Mouse (Mus musculus): Measurements from ENCODE around the gene Gm20518. TPM values are rescaled to one million over a fixed set of nuclear protein-coding genes. Genes with fewer than 3 reads are reported as not detected.

Gene Gm20518
- polyA plus RNA-seq, 1 experiment = 2.6 TPM

GRCm38 (mm10) chr16:17882196-17882595 lies 9.3 kb downstream of the Gm20518 start:
- TF ChIP-seq POLR2A (IDR thresholded peaks at IDR 0.05; ENCODE audit: extremely low read depth, insufficient read depth, low read length) (no peak), CTCF (IDR thresholded peaks at IDR 0.05; ENCODE audit: extremely low read depth, insufficient read depth, low read length) (no peak)
- Histone ChIP-seq H3K27ac (ENCODE audit: insufficient read depth, low read length) (no peak overlapping the region), H3K4me1 (ENCODE audit: control insufficient read depth, insufficient read depth, low read length) (peaks cover 9% of the 10 kb centered on the region), H3K4me3 (ENCODE audit: insufficient read depth, low read length) (no peak overlapping the region)

GRCm38 (mm10) chr16:17879571-17879970 lies 11.9 kb downstream of the Gm20518 start:
- Histone ChIP-seq H3K4me3 (ENCODE audit: insufficient read depth, low read length) (no peak overlapping the region), H3K4me1 (ENCODE audit: control insufficient read depth, insufficient read depth, low read length) (peaks cover 9% of the 10 kb centered on the region), H3K27ac (ENCODE audit: insufficient read depth, low read length) (no peak overlapping the region)
- TF ChIP-seq CTCF (IDR thresholded peaks at IDR 0.05; ENCODE audit: extremely low read depth, insufficient read depth, low read length) (no peak), POLR2A (IDR thresholded peaks at IDR 0.05; ENCODE audit: extremely low read depth, insufficient read depth, low read length) (no peak)

GRCm38 (mm10) chr16:17876096-17876495 lies 15.4 kb downstream of the Gm20518 start:
- no peak overlapping the region for H3K4me3 ChIP-seq (ENCODE audit: insufficient read depth, low read length)
- no peak for TF ChIP-seq CTCF (IDR thresholded peaks at IDR 0.05; ENCODE audit: extremely low read depth, insufficient read depth, low read length)
- no peak for TF ChIP-seq POLR2A (IDR thresholded peaks at IDR 0.05; ENCODE audit: extremely low read depth, insufficient read depth, low read length)
- H3K4me1 ChIP-seq (ENCODE audit: control insufficient read depth, insufficient read depth, low read length) = peaks cover 6% of the 10 kb centered on the region

DNA sequence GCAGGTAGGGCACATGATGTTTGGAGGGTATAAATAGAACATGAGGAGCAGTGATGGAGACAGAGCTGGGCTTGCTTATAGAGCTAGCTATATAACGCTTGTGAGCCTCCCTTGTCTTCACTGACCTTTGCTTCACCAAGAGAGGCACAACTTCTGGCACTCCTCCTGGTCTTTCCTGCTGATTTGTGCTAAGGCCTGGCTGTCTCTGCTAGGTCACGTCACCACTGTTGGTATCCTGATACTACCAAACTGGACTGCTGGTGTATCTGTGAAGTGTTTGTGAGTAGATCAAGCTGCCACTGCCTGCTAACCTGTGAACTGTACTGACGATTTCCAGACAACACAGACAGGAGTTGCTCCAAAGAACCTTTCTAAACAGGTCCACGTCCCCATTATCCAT lies 16.3 kb downstream of the Gm20518 start:
- peaks cover 6% of the 10 kb centered on the region for H3K4me1 ChIP-seq (ENCODE audit: control insufficient read depth, insufficient read depth, low read length)
- TF ChIP-seq CTCF (IDR thresholded peaks at IDR 0.05; ENCODE audit: extremely low read depth, insufficient read depth, low read length) (no peak), POLR2A (IDR thresholded peaks at IDR 0.05; ENCODE audit: extremely low read depth, insufficient read depth, low read length) (no peak)
- H3K4me3 ChIP-seq (ENCODE audit: insufficient read depth, low read length) = no peak overlapping the region
- H3K27ac ChIP-seq (ENCODE audit: insufficient read depth, low read length) = no peak overlapping the region

More at GRCm38 (mm10) chr16:17876096-17876495, 15.4 kb downstream of the Gm20518 start:
- H3K27ac ChIP-seq (ENCODE audit: insufficient read depth, low read length) = no peak overlapping the region

- TF ChIP-seq CTCF (IDR thresholded peaks at IDR 0.05; ENCODE audit: extremely low read depth, insufficient read depth, low read length) = no peak
- no peak for TF ChIP-seq POLR2A (IDR thresholded peaks at IDR 0.05; ENCODE audit: extremely low read depth, insufficient read depth, low read length)
- Histone ChIP-seq H3K4me3 (ENCODE audit: insufficient read depth, low read length) (no peak overlapping the region), H3K27ac (ENCODE audit: insufficient read depth, low read length) (no peak overlapping the region), H3K4me1 (ENCODE audit: control insufficient read depth, insufficient read depth, low read length) (0 out of 2 replicates have a peak, but pooled peaks cover 2% of the 10 kb centered on the region)
Observed at GRCm38 (mm10) chr16:17872995-17873394, 18.5 kb downstream of the Gm20518 start.

- H3K27ac ChIP-seq (ENCODE audit: insufficient read depth, low read length) = no peak overlapping the region
- no peak overlapping the region for H3K4me3 ChIP-seq (ENCODE audit: insufficient read depth, low read length)
- no peak for TF ChIP-seq POLR2A (IDR thresholded peaks at IDR 0.05; ENCODE audit: extremely low read depth, insufficient read depth, low read length)
- no peak for TF ChIP-seq CTCF (IDR thresholded peaks at IDR 0.05; ENCODE audit: extremely low read depth, insufficient read depth, low read length)
- 0 out of 2 replicates have a peak, but pooled peaks cover 2% of the 10 kb centered on the region for H3K4me1 ChIP-seq (ENCODE audit: control insufficient read depth, insufficient read depth, low read length)
Observed at GRCm38 (mm10) chr16:17871248-17871647, 20.2 kb downstream of the Gm20518 start.

GRCm38 (mm10) chr16:17865770-17866169 lies 25.7 kb downstream of the Gm20518 start:
- TF ChIP-seq POLR2A (IDR thresholded peaks at IDR 0.05; ENCODE audit: extremely low read depth, insufficient read depth, low read length) (no peak), CTCF (IDR thresholded peaks at IDR 0.05; ENCODE audit: extremely low read depth, insufficient read depth, low read length) (no peak)
- Histone ChIP-seq H3K27ac (ENCODE audit: insufficient read depth, low read length) (no peak overlapping the region), H3K4me3 (ENCODE audit: insufficient read depth, low read length) (no peak overlapping the region), H3K4me1 (ENCODE audit: control insufficient read depth, insufficient read depth, low read length) (peaks cover 2% of the 10 kb centered on the region; the same call in 1 of the 2 replicates)

- TF ChIP-seq POLR2A (IDR thresholded peaks at IDR 0.05; ENCODE audit: extremely low read depth, insufficient read depth, low read length) (no peak), CTCF (IDR thresholded peaks at IDR 0.05; ENCODE audit: extremely low read depth, insufficient read depth, low read length) (no peak)
- no peak overlapping the region for H3K4me3 ChIP-seq (ENCODE audit: insufficient read depth, low read length)
- peaks cover 2% of the 10 kb centered on the region; the same call in 1 of the 2 replicates for H3K4me1 ChIP-seq (ENCODE audit: control insufficient read depth, insufficient read depth, low read length)
- no peak overlapping the region for H3K27ac ChIP-seq (ENCODE audit: insufficient read depth, low read length)
Observed at GRCm38 (mm10) chr16:17865293-17865692, 26.2 kb downstream of the Gm20518 start.

- no peak for TF ChIP-seq POLR2A (IDR thresholded peaks at IDR 0.05; ENCODE audit: extremely low read depth, insufficient read depth, low read length)
- TF ChIP-seq CTCF (IDR thresholded peaks at IDR 0.05; ENCODE audit: extremely low read depth, insufficient read depth, low read length) = peak; percentile 57
- Histone ChIP-seq H3K4me1 (ENCODE audit: control insufficient read depth, insufficient read depth, low read length) (peaks cover 2% of the 10 kb centered on the region; the same call in 1 of the 2 replicates), H3K27ac (ENCODE audit: insufficient read depth, low read length) (no peak overlapping the region), H3K4me3 (ENCODE audit: insufficient read depth, low read length) (no peak overlapping the region)
Observed at GRCm38 (mm10) chr16:17858592-17858991, 32.9 kb downstream of the Gm20518 start.

GRCm38 (mm10) chr16:17857157-17857556 lies 34.3 kb downstream of the Gm20518 start:
- no peak overlapping the region for H3K4me3 ChIP-seq (ENCODE audit: insufficient read depth, low read length)
- no peak for TF ChIP-seq POLR2A (IDR thresholded peaks at IDR 0.05; ENCODE audit: extremely low read depth, insufficient read depth, low read length)
- TF ChIP-seq CTCF (IDR thresholded peaks at IDR 0.05; ENCODE audit: extremely low read depth, insufficient read depth, low read length) = no peak

More at GRCm38 (mm10) chr16:17857157-17857556, 34.3 kb downstream of the Gm20518 start:
- H3K27ac ChIP-seq (ENCODE audit: insufficient read depth, low read length) = no peak overlapping the region
- no peaks in the 10 kb centered on the region; the same call in 1 of the 2 replicates for H3K4me1 ChIP-seq (ENCODE audit: control insufficient read depth, insufficient read depth, low read length)
